Mouse (Mus musculus) mature B cell (primary cell): ENCODE results near the gene Syt9.
"Not testable (repeated sequence)": the region's sequence is repeated elsewhere in the genome, so short reads cannot be mapped to it uniquely, and the experiment has no call there.

Experiments used
- in situ Hi-C: fragments of 300-500 bp; cut with MboI; formaldehyde crosslinking; loops from 2 replicates; pipeline ENCODE4 v1.14.3; 2019

The Syt9 gene

GRCm38 (mm10) chr7:107461699-107462440, 91.3 kb downstream of the Syt9 start:
- in situ Hi-C loops, result no loop called here

- in situ Hi-C loops, result no loop called here
Measured at GRCm38 (mm10) chr7:107462962-107463361, 92.4 kb downstream of the Syt9 start.

- in situ Hi-C loops, result no loop called here
Measured at GRCm38 (mm10) chr7:107465081-107465480, 94.6 kb downstream of the Syt9 start.

GRCm38 (mm10) chr7:107478979-107479965, 108.7 kb downstream of the Syt9 start:
- in situ Hi-C loops, result no loop called here

- in situ Hi-C loops, result not testable (repeated sequence)
Measured at GRCm38 (mm10) chr7:107485709-107486108, 115.2 kb downstream of the Syt9 start.

- in situ Hi-C loops, result no loop called here
Measured at GRCm38 (mm10) chr7:107495428-107495827, 124.9 kb downstream of the Syt9 start.

- in situ Hi-C loops, result no loop called here
Measured at GRCm38 (mm10) chr7:107496923-107497322, 126.4 kb downstream of the Syt9 start.

GRCm38 (mm10) chr7:107500641-107501040, 130.1 kb downstream of the Syt9 start:
- in situ Hi-C loops, result no loop called here

- in situ Hi-C loops, result no loop called here
Measured at GRCm38 (mm10) chr7:107504761-107505712, 134.5 kb downstream of the Syt9 start.

- in situ Hi-C loops, result no loop called here
Measured at GRCm38 (mm10) chr7:107507920-107508319, 137.4 kb downstream of the Syt9 start.

GRCm38 (mm10) chr7:107509740-107510139, 139.2 kb downstream of the Syt9 start:
- in situ Hi-C loops, result no loop called here

- in situ Hi-C loops, result no loop called here
Measured at GRCm38 (mm10) chr7:107516704-107517410, 146.3 kb downstream of the Syt9 start.

GRCm38 (mm10) chr7:107519256-107520025, 148.9 kb downstream of the Syt9 start:
- in situ Hi-C loops, result no loop called here

GRCm38 (mm10) chr7:107521411-107521810, 150.9 kb downstream of the Syt9 start:
- in situ Hi-C loops, result no loop called here

- in situ Hi-C loops, result no loop called here
Measured at GRCm38 (mm10) chr7:107526299-107526698, 155.8 kb downstream of the Syt9 start.

- in situ Hi-C loops, result no loop called here
Measured at GRCm38 (mm10) chr7:107528169-107528772, 157.7 kb downstream of the Syt9 start.

GRCm38 (mm10) chr7:107529364-107529763, 158.8 kb downstream of the Syt9 start:
- in situ Hi-C loops, result no loop called here

- in situ Hi-C loops, result no loop called here
Measured at GRCm38 (mm10) chr7:107535311-107535710, 164.8 kb downstream of the Syt9 start.

GRCm38 (mm10) chr7:107536516-107536915, 166.0 kb downstream of the Syt9 start:
- in situ Hi-C loops, result no loop called here

GRCm38 (mm10) chr7:107540034-107540433, 169.5 kb downstream of the Syt9 start:
- in situ Hi-C loops, result no loop called here
